Mouse (Mus musculus): ENCODE measurements around the gene Cpt1b.

GRCm38 (mm10) chr15:89373027-89373761, 52.5 kb downstream of the Cpt1b start:
- TF ChIP-seq CTCF (IDR thresholded peaks at IDR 0.05) (peak; percentile 81), EP300 (IDR thresholded peaks at IDR 0.05) (no peak)

Data from lung, postnatal 0 days (tissue).